Mouse (Mus musculus) CH12.LX (cell line): ENCODE measurements around the gene Raver1. TPM values are rescaled to one million over a fixed set of nuclear protein-coding genes. Genes with fewer than 3 reads are reported as not detected.
A peak's percentile ranks its signal among the peaks of the same experiment; 100 is the strongest.

Experiments used
- DNase-seq: peaks from one replicate; pipeline ENCODE4 v3.0.0-alpha.2; 2013; ENCODE audit errors: extremely low read depth
- H3K27ac ChIP-seq: 2 replicates; pipeline ENCODE4 v1.5.1; 2012; ENCODE audit warnings: low read depth, mild to moderate bottlenecking, control low read depth, moderate library complexity; ENCODE audit not compliant: insufficient read depth
- H3K27me3 ChIP-seq: replicated peaks from 2 replicates; pipeline ENCODE3; 2012; ENCODE audit warnings: inconsistent platforms
- H3K36me3 ChIP-seq, 2 experiments: replicated peaks in 1 of 2; 2 replicates each; pipeline versions ENCODE3 to v1.6.1; 2012; ENCODE audit warnings: inconsistent platforms in 1 of 2, low read length in 1 of 2, mild to moderate bottlenecking in 1 of 2, mixed read lengths in 1 of 2, moderate library complexity in 1 of 2; ENCODE audit not compliant: control insufficient read depth in 1 of 2, insufficient read depth in 1 of 2
- H3K4me1 ChIP-seq, 2 experiments: 2 replicates each; pipeline ENCODE4 v1.6.1; 2012; ENCODE audit warnings: inconsistent platforms in 1 of 2, moderate library complexity in 1 of 2; ENCODE audit not compliant: insufficient read depth in 2 of 2, control insufficient read depth in 1 of 2
- H3K4me2 ChIP-seq: 2 replicates; pipeline ENCODE4 v1.6.1; 2012; ENCODE audit warnings: low read depth, mild to moderate bottlenecking, control low read depth; ENCODE audit not compliant: poor library complexity, insufficient read depth, severe bottlenecking
- H3K4me3 ChIP-seq, 3 experiments: fragments of 150-350 bp in 1 of 3; sonication (generic) in 1 of 3; replicated peaks in 1 of 3; 2 replicates each; pipeline versions ENCODE3 to v1.5.1; 2011 to 2012; ENCODE audit warnings: low read depth in 2 of 3, low read length in 2 of 3, mild to moderate bottlenecking in 2 of 3, moderate library complexity in 2 of 3, control low read depth in 1 of 3, improper control_type of control experiment in 1 of 3, inconsistent platforms in 1 of 3, mixed read lengths in 1 of 3; ENCODE audit not compliant: poor library complexity in 1 of 3
- H3K79me2 ChIP-seq: replicated peaks from 2 replicates; pipeline ENCODE4 v1.6.1; 2012; ENCODE audit warnings: mild to moderate bottlenecking, moderate library complexity; ENCODE audit not compliant: control insufficient read depth, poor library complexity, insufficient read depth, severe bottlenecking; ENCODE audit errors: extremely low read depth
- H3K9ac ChIP-seq: 2 replicates; pipeline ENCODE4 v1.6.1; 2012; ENCODE audit warnings: low read depth, mild to moderate bottlenecking, control low read depth, moderate library complexity; ENCODE audit not compliant: insufficient read depth
- H3K9me3 ChIP-seq: replicated peaks from 2 replicates; pipeline ENCODE3; 2012; ENCODE audit warnings: low read length, inconsistent platforms, mixed read lengths
- CHD1 ChIP-seq: IDR thresholded peaks from 2 replicates; pipeline ENCODE4 v1.6.1; 2012; ENCODE audit warnings: low read depth, low read length, improper control_type of control experiment, inconsistent platforms
- ELF1 ChIP-seq: IDR thresholded peaks from 2 replicates; pipeline ENCODE4 v1.6.1; 2014; ENCODE audit warnings: low read depth, mild to moderate bottlenecking, inconsistent platforms, low read length, improper control_type of control experiment
- GABPA ChIP-seq: IDR thresholded peaks from 2 replicates; pipeline ENCODE4 v1.6.1; 2012; ENCODE audit warnings: low read depth, low read length, improper control_type of control experiment, inconsistent platforms; ENCODE audit not compliant: insufficient replicate concordance
- HCFC1 ChIP-seq: IDR thresholded peaks from 2 replicates; pipeline ENCODE4 v1.6.1; 2012; ENCODE audit warnings: low read depth, mild to moderate bottlenecking, inconsistent platforms, low read length, improper control_type of control experiment
- MAX ChIP-seq: IDR thresholded peaks from 2 replicates; pipeline ENCODE4 v1.6.1; 2011; ENCODE audit warnings: low read length, improper control_type of control experiment
- MAZ ChIP-seq: IDR thresholded peaks from 2 replicates; pipeline ENCODE4 v1.6.1; 2012; ENCODE audit warnings: low read depth, mild to moderate bottlenecking, inconsistent platforms, low read length, improper control_type of control experiment, moderate library complexity
- MEF2A ChIP-seq: IDR thresholded peaks from 2 replicates; pipeline ENCODE4 v1.6.1; 2014; ENCODE audit warnings: low read depth, mild to moderate bottlenecking, inconsistent platforms, low read length, improper control_type of control experiment, borderline replicate concordance
- MXI1 ChIP-seq: IDR thresholded peaks from 2 replicates; pipeline ENCODE4 v1.6.1; 2011; ENCODE audit warnings: mild to moderate bottlenecking, low read depth, low read length, improper control_type of control experiment
- NELFE ChIP-seq: IDR thresholded peaks from 2 replicates; pipeline ENCODE4 v1.6.1; 2011; ENCODE audit warnings: low read depth, low read length, improper control_type of control experiment
- PAX5 ChIP-seq: IDR thresholded peaks from 2 replicates; pipeline ENCODE4 v1.6.1; 2012; ENCODE audit warnings: low read length, inconsistent platforms, mixed read lengths
- POLR2AphosphoS2 ChIP-seq: IDR thresholded peaks from 2 replicates; pipeline ENCODE4 v1.6.1; 2011; ENCODE audit warnings: low read depth, low read length, improper control_type of control experiment
- RAD21 ChIP-seq: IDR thresholded peaks from 2 replicates; pipeline ENCODE4 v1.6.1; 2011; ENCODE audit warnings: low read depth, mild to moderate bottlenecking, low read length, improper control_type of control experiment, moderate library complexity
- RCOR1 ChIP-seq: conservative IDR thresholded peaks from 2 replicates; pipeline ENCODE4 v1.6.1; 2012; ENCODE audit warnings: low read depth, mild to moderate bottlenecking, inconsistent platforms, low read length, improper control_type of control experiment
- SMC3 ChIP-seq: IDR thresholded peaks from 2 replicates; pipeline ENCODE4 v1.6.1; 2011; ENCODE audit warnings: low read depth, low read length, improper control_type of control experiment
- UBTF ChIP-seq: IDR thresholded peaks from 2 replicates; pipeline ENCODE4 v1.6.1; 2012; ENCODE audit warnings: low read depth, mild to moderate bottlenecking, inconsistent platforms, low read length, improper control_type of control experiment, moderate library complexity
- USF1 ChIP-seq: IDR thresholded peaks from 2 replicates; pipeline ENCODE4 v1.6.1; 2014; ENCODE audit warnings: low read depth, mild to moderate bottlenecking, inconsistent platforms, low read length, improper control_type of control experiment
- ZMIZ1 ChIP-seq: IDR thresholded peaks from 2 replicates; pipeline ENCODE4 v1.6.1; 2012; ENCODE audit warnings: low read depth, mild to moderate bottlenecking, inconsistent platforms, low read length, improper control_type of control experiment
- ZNF384 ChIP-seq: IDR thresholded peaks from 2 replicates; pipeline ENCODE4 v1.6.1; 2012; ENCODE audit warnings: low read depth, low read length, improper control_type of control experiment, inconsistent platforms
- dilution Hi-C: fragments of 300-500 bp; cut with MboI; formaldehyde crosslinking; loops from 2 replicates; pipeline ENCODE4 v1.14.3; 2020; ENCODE audit warnings: low sequenced_read_pairs; ENCODE audit not compliant: extremely low pct_unique_long_range_greater_than_20kb, extremely low pct_ligation_motif_present
- in situ Hi-C: fragments of 300-500 bp; cut with MboI; formaldehyde crosslinking; loops from 3 replicates; pipeline ENCODE4 v1.14.3; 2019; ENCODE audit warnings: low sequenced_read_pairs, low pct_ligation_motif_present, low pct_unique_long_range_greater_than_20kb, mixed read lengths
- polyA plus RNA-seq: library from polyadenylated mRNA; unstranded; fragments of >175 nt; gene quantifications from 2 replicates; pipeline ENCODE4 v1.2.1, GENCODE M21; 2012; ENCODE audit warnings: low read depth; ENCODE audit not compliant: insufficient read length
- total RNA-seq, 2 experiments: library from RNA; depleted of rRNA; stranded (reverse); fragments of 300-350 nt in 1 of 2; fragments of >200 nt in 1 of 2; gene quantifications; 2 replicates each; pipeline ENCODE4 v1.2.3; 2012 to 2014

Raver1 gene
- total and polyA plus RNA-seq, 3 experiments = 18.9 to 101 (median 30.8) TPM

- Histone ChIP-seq H3K27ac (peak overlapping the region; percentile 95), H3K4me2 (peak overlapping the region; percentile 63), H3K9me3 (no peaks in the 10 kb centered on the region), H3K79me2 (peaks cover 51% of the 10 kb centered on the region), H3K36me3 (peaks cover 48 to 67% of the 10 kb centered on the region in 2 experiments), H3K9ac (peak overlapping the region; percentile 96), H3K4me3 (peak overlapping the region; percentile 78 to 92 (median 85)), H3K4me1 (peaks cover 9 to 46% of the 10 kb centered on the region in 2 experiments), H3K27me3 (no peaks in the 10 kb centered on the region)
- dilution Hi-C loops (no loop called here), in situ Hi-C loops (loop anchor here (5.0 kb wide), 1 partner anchor 41 kb away; the partner anchor contains the start of gene Tyk2)
- TF ChIP-seq GABPA = no peak
- peak; percentile 57; the same call in 1 of the 2 replicates for TF ChIP-seq ELF1
- DNase-seq = no peak
Measured at GRCm38 (mm10) chr9:21090972-21091706, 669 bp downstream of the Raver1 start.

GRCm38 (mm10) chr9:21090537-21090936 lies 1.3 kb downstream of the Raver1 start:
- H3K4me1 ChIP-seq = peaks cover 9 to 52% of the 10 kb centered on the region in 2 experiments

GRCm38 (mm10) chr9:21083324-21083723 lies 8.5 kb downstream of the Raver1 start:
- no peak overlapping the region for H3K4me2 ChIP-seq
- no peak overlapping the region for H3K4me3 ChIP-seq
- in situ Hi-C loops = no loop called here
- H3K36me3 ChIP-seq = peaks cover 83 to 96% of the 10 kb centered on the region in 2 experiments
- no peak overlapping the region for H3K9ac ChIP-seq
- DNase-seq = no peak
- no peaks in the 10 kb centered on the region for H3K9me3 ChIP-seq
- H3K79me2 ChIP-seq = peaks cover 54% of the 10 kb centered on the region
- no peak overlapping the region for H3K27ac ChIP-seq
- dilution Hi-C loops = no loop called here
- TF ChIP-seq GABPA (no peak), SMC3 (no peak), USF1 (no peak), CHD1 (no peak), MXI1 (no peak), HCFC1 (no peak), MEF2A (no peak), MAX (no peak), RCOR1 (no peak), RAD21 (no peak), ZMIZ1 (no peak), POLR2AphosphoS2 (no peak)
- H3K27me3 ChIP-seq = no peaks in the 10 kb centered on the region
- peaks cover 0 to 26% of the 10 kb centered on the region in 2 experiments; a peak in 3 of 4 replicates for H3K4me1 ChIP-seq

More at GRCm38 (mm10) chr9:21090537-21090936, 1.3 kb downstream of the Raver1 start:
- peak overlapping the region; percentile 95 for H3K27ac ChIP-seq
- H3K79me2 ChIP-seq = peaks cover 57% of the 10 kb centered on the region
- in situ Hi-C loops = loop anchor here (5.0 kb wide), 1 partner anchor 42 kb away; the partner anchor contains the start of gene Tyk2
- peaks cover 54 to 71% of the 10 kb centered on the region in 2 experiments for H3K36me3 ChIP-seq
- no peak for TF ChIP-seq HCFC1
- no peak for TF ChIP-seq ZNF384
- no peak for TF ChIP-seq MAZ
- no peak for TF ChIP-seq NELFE
- TF ChIP-seq PAX5 = no peak
- TF ChIP-seq ZMIZ1 = no peak
- TF ChIP-seq UBTF = no peak
- peak overlapping the region; percentile 63 for H3K4me2 ChIP-seq
- dilution Hi-C loops = no loop called here
- DNase-seq = no peak
- peak overlapping the region; percentile 78 to 92 (median 85) for H3K4me3 ChIP-seq
- H3K9me3 ChIP-seq = no peaks in the 10 kb centered on the region
- H3K9ac ChIP-seq = peak overlapping the region; percentile 96
- no peaks in the 10 kb centered on the region for H3K27me3 ChIP-seq
